Mouse (Mus musculus) intestine, embryonic 15.5 days (tissue): ENCODE data around the gene Tmem178. TPM values are rescaled to one million over a fixed set of nuclear protein-coding genes. Genes with fewer than 3 reads are reported as not detected.

Experiments
- ATAC-seq: fragments of 200-750 bp; cut with Nextera tagmentation; 2 replicates; pipeline ENCODE4 v1.8.0; 2017; ENCODE audit warnings: moderate TSS enrichment, moderate library complexity
- H3K27ac ChIP-seq: fragments of 300-500 bp; sonication (generic); 2 replicates; pipeline ENCODE4 v1.5.1; 2015; ENCODE audit warnings: mild to moderate bottlenecking, inconsistent platforms
- H3K27me3 ChIP-seq: fragments of 300-500 bp; sonication (generic); replicated peaks from 2 replicates; pipeline ENCODE4 v1.6.1; 2015; ENCODE audit warnings: inconsistent platforms
- H3K36me3 ChIP-seq: fragments of 300-500 bp; sonication (generic); 2 replicates; pipeline ENCODE4 v1.6.1; 2015; ENCODE audit warnings: inconsistent platforms
- H3K4me1 ChIP-seq: fragments of 300-500 bp; sonication (generic); replicated peaks from 2 replicates; pipeline ENCODE4 v1.6.1; 2015; ENCODE audit warnings: inconsistent platforms
- H3K4me2 ChIP-seq: fragments of 300-500 bp; sonication (generic); replicated peaks from 2 replicates; pipeline ENCODE4 v1.6.1; 2015; ENCODE audit warnings: mild to moderate bottlenecking, inconsistent platforms
- H3K4me3 ChIP-seq: fragments of 300-500 bp; sonication (generic); replicated peaks from 2 replicates; pipeline ENCODE4 v1.5.1; 2015; ENCODE audit warnings: inconsistent platforms
- H3K9ac ChIP-seq: fragments of 300-500 bp; sonication (generic); 2 replicates; pipeline ENCODE4 v1.6.1; 2015; ENCODE audit warnings: inconsistent platforms
- H3K9me3 ChIP-seq: fragments of 300-500 bp; sonication (generic); 2 replicates; pipeline ENCODE4 v1.6.1; 2016; ENCODE audit warnings: inconsistent platforms
- WGBS: fragments of 180-500 bp; shearing (Covaris S2); methylation state at CpG from one replicate; pipeline ENCODE4 v1.1.7; 2015; 5-methylcytosine and 5-hydroxymethylcytosine counted together
- polyA plus RNA-seq: library from polyadenylated mRNA; unstranded; fragments of >200 nt; fragmentation: Nextera tagmentation; extraction: Ambion mirVana; gene quantifications from 2 replicates; pipeline ENCODE4 v1.2.1, GENCODE M21; 2015

Tmem178 gene
- polyA plus RNA-seq, 1 experiment from 2014 or later: 2.6 TPM

DNA sequence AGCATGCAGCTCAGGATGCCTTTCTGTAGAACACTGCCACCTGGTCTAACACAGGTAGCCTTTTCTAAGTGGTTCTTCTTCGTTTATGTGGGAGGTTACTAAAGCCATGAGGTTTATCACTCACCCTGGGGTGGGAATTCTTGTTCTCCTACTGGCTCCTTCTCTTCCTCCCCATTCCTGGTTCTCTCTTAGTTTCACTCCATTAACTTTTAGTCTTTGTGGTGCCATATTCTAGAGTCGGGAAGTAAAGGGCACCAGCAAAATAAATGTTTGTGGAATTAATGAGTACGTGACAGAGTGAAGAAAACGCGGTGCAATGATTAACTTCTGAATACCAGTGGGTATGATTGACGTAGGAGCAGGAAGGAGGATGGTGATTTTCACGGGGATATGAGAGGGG lies 28.5 kb downstream of the Tmem178 start:
- Histone ChIP-seq H3K9ac (no peak overlapping the region), H3K27ac (no peak overlapping the region), H3K4me1 (no peaks in the 10 kb centered on the region), H3K9me3 (no peaks in the 10 kb centered on the region), H3K4me3 (no peak overlapping the region), H3K27me3 (no peaks in the 10 kb centered on the region), H3K4me2 (no peak overlapping the region), H3K36me3 (no peaks in the 10 kb centered on the region)
- 72% methylated on average over 7 of the region's 7 CpGs for WGBS
- no peak for ATAC-seq

DNA sequence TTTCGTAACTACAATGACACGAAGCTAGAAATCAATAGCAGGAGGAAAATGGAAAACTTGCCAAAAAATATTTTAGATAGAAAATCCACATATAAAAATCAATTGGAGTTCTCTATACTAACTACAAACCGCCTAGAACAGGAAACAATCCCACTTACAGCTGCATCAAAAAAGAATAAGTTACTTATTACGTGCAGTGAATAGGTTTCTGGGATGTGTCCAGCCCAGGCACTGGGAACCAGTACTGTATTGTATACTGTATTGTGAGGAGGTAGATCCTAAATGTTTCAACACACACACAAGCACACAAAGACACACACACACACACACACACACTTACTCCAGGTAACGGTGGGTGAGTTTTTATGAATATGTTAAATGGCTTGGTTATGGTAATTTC lies 32.8 kb downstream of the Tmem178 start:
- no peak overlapping the region for H3K27ac ChIP-seq
- no peak overlapping the region for H3K9ac ChIP-seq
- ATAC-seq: peak; percentile 77; the same call in 1 of the 2 replicates

DNA sequence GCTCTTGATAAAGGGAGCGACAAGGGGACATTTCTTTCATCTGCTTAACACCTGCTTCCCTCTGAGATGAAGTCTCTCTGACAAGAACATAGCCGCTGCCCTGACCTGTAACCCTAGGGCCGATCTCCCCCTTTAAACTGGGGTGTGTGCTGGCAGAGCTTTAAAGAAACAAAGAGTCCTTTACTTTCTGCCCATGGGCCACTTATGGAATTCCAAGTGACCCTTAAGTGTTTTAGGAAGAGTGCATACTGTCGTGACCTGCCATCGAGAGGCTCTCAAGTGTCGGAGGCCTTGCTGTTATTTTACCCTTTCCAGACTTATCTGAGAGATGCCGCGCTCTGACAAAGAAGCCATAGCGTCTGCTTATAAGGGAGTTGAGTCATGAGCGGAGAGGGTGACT lies 35.7 kb downstream of the Tmem178 start:
- no peak for ATAC-seq
- Histone ChIP-seq H3K4me3 (no peak overlapping the region), H3K4me1 (peaks cover 3% of the 10 kb centered on the region; the same call in 1 of the 2 replicates), H3K4me2 (no peak overlapping the region), H3K9me3 (no peaks in the 10 kb centered on the region), H3K36me3 (no peaks in the 10 kb centered on the region), H3K27me3 (no peaks in the 10 kb centered on the region), H3K27ac (no peak overlapping the region), H3K9ac (no peak overlapping the region)
- 79% methylated on average over 10 of the region's 10 CpGs for WGBS

More for the DNA sequence above, 32.8 kb downstream of the Tmem178 start:
- Histone ChIP-seq H3K36me3 (no peaks in the 10 kb centered on the region), H3K27me3 (no peaks in the 10 kb centered on the region), H3K4me3 (no peak overlapping the region), H3K9me3 (no peaks in the 10 kb centered on the region), H3K4me1 (peaks cover 3% of the 10 kb centered on the region; the same call in 1 of the 2 replicates), H3K4me2 (no peak overlapping the region)
- 71% methylated on average over 5 of the region's 5 CpGs for WGBS

DNA sequence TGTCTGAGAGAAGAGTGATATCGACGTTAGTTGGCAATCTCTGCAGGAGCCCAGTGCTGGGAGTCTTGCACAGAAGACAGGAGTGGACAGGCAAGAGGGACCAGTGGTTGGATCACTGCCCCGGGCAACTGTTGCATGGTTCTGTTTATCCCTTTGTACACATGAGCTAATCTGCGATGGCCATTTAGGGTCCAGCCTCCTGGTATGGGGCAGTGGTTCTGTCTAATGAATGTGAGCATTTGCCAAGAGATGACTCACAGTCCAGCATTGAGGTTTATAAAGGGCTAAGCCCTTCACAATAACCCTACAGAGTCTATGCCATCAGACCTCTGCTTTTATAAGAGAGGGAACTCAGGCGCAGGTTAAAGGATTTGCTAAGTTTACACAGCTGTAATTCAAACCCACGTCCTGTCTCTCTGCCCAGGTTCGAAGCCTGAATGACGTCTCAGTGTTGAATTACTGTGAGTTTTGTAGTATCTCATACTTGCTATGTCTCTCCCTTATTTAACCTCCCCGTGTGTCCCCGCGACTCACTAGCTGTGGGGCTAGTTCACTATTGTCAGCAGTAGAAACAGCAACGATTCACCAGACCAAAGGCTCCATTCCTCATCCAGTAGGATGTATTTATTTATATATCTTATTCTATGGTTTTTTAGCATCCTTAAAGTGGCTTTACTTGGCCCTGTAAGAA lies 37.4 kb downstream of the Tmem178 start:
- no peak overlapping the region for H3K9ac ChIP-seq
- H3K36me3 ChIP-seq: no peaks in the 10 kb centered on the region
- H3K4me1 ChIP-seq: peaks cover 3% of the 10 kb centered on the region; the same call in 1 of the 2 replicates
- H3K27ac ChIP-seq: no peak overlapping the region
- peak; percentile 32; the same call in 1 of the 2 replicates for ATAC-seq
- no peaks in the 10 kb centered on the region for H3K9me3 ChIP-seq
- no peak overlapping the region for H3K4me2 ChIP-seq
- H3K27me3 ChIP-seq: no peaks in the 10 kb centered on the region
- no peak overlapping the region for H3K4me3 ChIP-seq
- 52% methylated on average over 12 of the region's 12 CpGs for WGBS

DNA sequence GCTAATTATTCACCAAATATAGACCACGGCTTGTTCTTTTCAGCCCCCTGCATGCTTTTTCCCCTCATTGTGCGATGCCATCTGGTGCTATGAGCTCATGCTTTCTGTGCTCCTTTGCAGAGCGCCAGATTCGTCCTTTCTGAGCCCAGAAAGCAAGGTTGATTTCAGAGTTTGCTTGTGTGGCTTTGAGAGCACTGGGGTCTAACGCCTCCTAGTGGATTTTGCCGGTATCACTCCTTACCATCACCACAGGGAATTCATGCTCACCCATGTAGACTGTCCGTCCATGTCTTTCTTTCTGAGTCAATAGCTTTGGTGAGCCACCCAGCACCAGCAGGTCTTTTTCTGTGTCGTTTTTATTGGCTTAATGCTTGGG lies 38.0 kb downstream of the Tmem178 start:
- Histone ChIP-seq H3K27me3 (no peaks in the 10 kb centered on the region), H3K27ac (no peak overlapping the region), H3K4me2 (no peak overlapping the region), H3K4me1 (peaks cover 3% of the 10 kb centered on the region; the same call in 1 of the 2 replicates), H3K4me3 (no peak overlapping the region), H3K36me3 (no peaks in the 10 kb centered on the region), H3K9ac (no peak overlapping the region), H3K9me3 (no peaks in the 10 kb centered on the region)
- WGBS: 10% methylated on average over 8 of the region's 8 CpGs
- ATAC-seq: peak; percentile 72; the same call in 1 of the 2 replicates

DNA sequence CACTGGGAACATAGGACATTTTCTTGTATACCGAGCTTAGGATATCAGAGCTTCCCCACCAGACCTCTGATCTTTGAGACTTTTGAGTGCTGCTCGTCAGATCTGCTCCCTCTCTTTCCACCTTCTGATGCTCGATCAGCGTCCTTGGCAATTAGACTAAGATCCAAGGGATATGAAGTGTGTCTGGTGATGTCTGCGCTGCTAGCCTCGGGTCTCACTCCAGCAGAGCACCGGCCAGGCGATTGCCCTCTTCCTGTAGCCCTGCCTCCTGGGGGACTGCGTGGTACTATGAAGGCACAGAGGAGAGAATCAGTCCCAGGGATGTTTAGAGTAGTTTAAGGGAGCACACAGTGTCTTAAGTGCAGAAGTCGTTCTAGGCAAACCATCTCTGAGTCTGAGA lies 38.5 kb downstream of the Tmem178 start:
- Histone ChIP-seq H3K27me3 (no peaks in the 10 kb centered on the region), H3K4me3 (no peak overlapping the region), H3K9me3 (no peaks in the 10 kb centered on the region), H3K36me3 (no peaks in the 10 kb centered on the region), H3K27ac (no peak overlapping the region), H3K4me2 (no peak overlapping the region), H3K9ac (no peak overlapping the region), H3K4me1 (peaks cover 3% of the 10 kb centered on the region; the same call in 1 of the 2 replicates)
- 79% methylated on average over 10 of the region's 10 CpGs for WGBS
- no peak for ATAC-seq

DNA sequence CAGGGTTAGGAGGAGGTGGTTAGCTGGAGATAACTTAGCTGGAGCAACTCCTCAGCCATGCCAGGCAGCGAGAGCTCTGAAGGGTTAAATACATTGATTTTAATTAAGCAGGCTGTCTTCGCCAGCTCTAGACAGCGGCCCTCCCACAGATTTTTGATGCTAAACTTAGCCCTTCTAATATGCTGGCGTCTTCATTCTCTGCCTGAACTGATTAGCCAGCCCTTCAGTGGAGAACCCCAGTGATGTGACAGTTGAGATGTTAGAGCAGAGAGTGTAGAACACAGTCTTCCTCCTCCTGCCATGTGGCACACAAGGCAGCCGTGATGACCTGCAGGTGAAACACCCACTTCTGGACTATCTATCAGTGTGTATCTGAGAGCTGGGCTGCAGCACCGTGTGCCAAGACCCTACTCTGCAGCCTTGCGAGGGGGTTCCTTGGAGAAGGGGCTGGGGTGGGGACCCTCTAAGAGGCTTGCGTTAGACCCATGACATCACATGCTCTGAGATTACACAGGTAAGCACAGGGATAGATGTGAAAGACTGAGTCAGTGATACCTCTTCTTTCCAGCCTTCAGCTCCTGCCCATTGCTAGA lies 47.2 kb downstream of the Tmem178 start:
- H3K9me3 ChIP-seq: no peaks in the 10 kb centered on the region
- H3K4me1 ChIP-seq: no peaks in the 10 kb centered on the region
- no peak for ATAC-seq
- no peak overlapping the region for H3K4me3 ChIP-seq
- H3K27ac ChIP-seq: no peak overlapping the region
- no peak overlapping the region for H3K4me2 ChIP-seq
- H3K27me3 ChIP-seq: no peaks in the 10 kb centered on the region
- no peak overlapping the region for H3K9ac ChIP-seq
- 65% methylated on average over 8 of the region's 8 CpGs for WGBS
- H3K36me3 ChIP-seq: no peaks in the 10 kb centered on the region

DNA sequence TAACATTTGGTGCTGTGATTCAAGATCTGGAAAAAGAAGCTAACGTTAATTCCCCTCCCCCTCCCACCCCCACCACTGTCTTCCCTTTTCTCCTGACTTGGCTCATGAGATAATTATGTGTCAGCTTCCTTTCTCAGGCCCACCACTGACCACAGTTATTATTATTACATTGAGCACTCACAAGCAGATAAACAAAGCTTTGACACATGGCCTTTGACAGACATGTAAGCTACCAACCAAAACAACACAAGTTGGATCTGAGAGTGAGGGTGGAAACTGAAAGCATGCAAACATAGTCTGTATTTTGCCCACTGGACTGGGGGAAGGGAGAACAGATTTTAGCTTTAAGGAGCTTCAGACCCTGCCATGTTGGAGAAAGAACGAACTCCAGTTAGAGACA lies 52.8 kb downstream of the Tmem178 start:
- ATAC-seq: no peak
- H3K9ac ChIP-seq: no peak overlapping the region
- H3K4me2 ChIP-seq: no peak overlapping the region
- H3K4me1 ChIP-seq: no peaks in the 10 kb centered on the region
- H3K27me3 ChIP-seq: no peaks in the 10 kb centered on the region
- H3K4me3 ChIP-seq: no peak overlapping the region
- no peak overlapping the region for H3K27ac ChIP-seq
- H3K36me3 ChIP-seq: no peaks in the 10 kb centered on the region
- 49% methylated on average over 2 of the region's 2 CpGs for whole genome bisulfite sequencing
- H3K9me3 ChIP-seq: no peaks in the 10 kb centered on the region

DNA sequence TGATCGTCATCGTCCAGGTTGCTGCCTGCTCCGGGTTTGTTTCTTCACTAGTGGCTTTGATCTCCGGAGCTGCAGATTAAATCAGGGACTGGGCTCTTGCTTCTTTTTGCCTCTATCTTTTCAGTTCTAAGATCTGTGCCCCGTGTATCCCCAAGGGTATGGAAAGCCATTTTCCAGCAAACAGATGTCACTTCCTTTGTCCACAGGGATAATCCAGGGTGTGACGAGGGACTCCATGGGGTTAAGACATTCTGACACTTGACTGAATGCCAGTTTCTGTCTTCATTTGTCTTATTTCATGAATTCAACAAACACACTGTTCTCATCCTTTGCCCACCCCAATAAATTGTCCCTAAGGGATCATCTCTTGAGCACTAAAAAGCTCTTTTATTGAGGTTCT lies 54.5 kb downstream of the Tmem178 start:
- no peak overlapping the region for H3K27ac ChIP-seq
- no peak overlapping the region for H3K9ac ChIP-seq
- no peaks in the 10 kb centered on the region for H3K36me3 ChIP-seq
- no peaks in the 10 kb centered on the region for H3K9me3 ChIP-seq
- no peak overlapping the region for H3K4me2 ChIP-seq
- no peaks in the 10 kb centered on the region for H3K4me1 ChIP-seq
- ATAC-seq: no peak
- no peaks in the 10 kb centered on the region for H3K27me3 ChIP-seq
- no peak overlapping the region for H3K4me3 ChIP-seq
- 72% methylated on average over 6 of the region's 6 CpGs for WGBS

DNA sequence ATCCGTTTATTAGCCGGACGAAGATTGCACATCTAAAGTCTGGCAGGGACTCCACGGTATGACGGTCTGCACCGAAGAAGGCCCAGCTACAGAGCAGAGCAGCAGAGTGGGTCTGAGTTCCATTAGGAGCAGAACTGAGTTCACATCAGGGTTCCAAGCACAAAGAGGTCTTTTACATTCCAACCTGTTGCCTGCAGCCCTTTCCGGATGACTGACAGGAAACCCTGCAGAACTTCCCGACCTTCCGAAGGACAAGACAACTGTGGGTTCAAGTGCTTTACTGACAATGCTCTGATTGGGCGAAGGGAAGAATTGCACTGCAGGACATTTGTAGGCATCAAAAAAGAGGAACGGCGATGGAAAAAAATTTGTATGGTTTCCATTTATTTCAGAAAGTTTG lies 56.6 kb downstream of the Tmem178 start:
- Histone ChIP-seq H3K9ac (no peak overlapping the region), H3K27me3 (no peaks in the 10 kb centered on the region), H3K4me2 (no peak overlapping the region), H3K4me3 (no peak overlapping the region), H3K27ac (no peak overlapping the region), H3K36me3 (no peaks in the 10 kb centered on the region), H3K4me1 (no peaks in the 10 kb centered on the region; the same call in 1 of the 2 replicates), H3K9me3 (no peaks in the 10 kb centered on the region)
- ATAC-seq: no peak
- WGBS: 81% methylated on average over 12 of the region's 12 CpGs

DNA sequence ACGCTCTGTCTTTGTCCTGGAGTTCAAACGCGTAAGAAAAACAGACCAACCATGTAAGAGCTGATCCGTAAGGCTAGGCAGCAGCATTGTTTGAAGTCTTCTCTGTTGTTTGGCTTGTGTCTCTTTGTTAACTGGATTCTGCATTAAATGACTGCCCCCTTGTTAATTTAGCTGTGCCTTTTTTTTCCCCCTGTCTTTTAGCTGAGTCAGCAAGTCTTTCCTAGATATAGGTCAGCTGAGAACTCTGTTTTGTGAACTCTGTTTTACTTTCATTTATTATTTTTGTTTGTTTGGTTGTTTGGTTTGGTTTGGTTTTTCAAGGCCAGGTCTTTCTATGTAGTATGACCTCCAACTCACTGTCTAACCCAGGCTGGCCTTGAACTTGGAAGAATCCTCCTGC lies 57.2 kb downstream of the Tmem178 start:
- no peak overlapping the region for H3K9ac ChIP-seq
- no peak overlapping the region for H3K4me3 ChIP-seq
- WGBS: 94% methylated on average over 4 of the region's 4 CpGs
- H3K4me2 ChIP-seq: no peak overlapping the region
- H3K4me1 ChIP-seq: no peaks in the 10 kb centered on the region; the same call in 1 of the 2 replicates
- no peak overlapping the region for H3K27ac ChIP-seq
- H3K36me3 ChIP-seq: no peaks in the 10 kb centered on the region
- H3K27me3 ChIP-seq: no peaks in the 10 kb centered on the region
- 0 out of 2 replicates have a peak, but pooled peaks have one; percentile 50 for ATAC-seq
- no peaks in the 10 kb centered on the region for H3K9me3 ChIP-seq

DNA sequence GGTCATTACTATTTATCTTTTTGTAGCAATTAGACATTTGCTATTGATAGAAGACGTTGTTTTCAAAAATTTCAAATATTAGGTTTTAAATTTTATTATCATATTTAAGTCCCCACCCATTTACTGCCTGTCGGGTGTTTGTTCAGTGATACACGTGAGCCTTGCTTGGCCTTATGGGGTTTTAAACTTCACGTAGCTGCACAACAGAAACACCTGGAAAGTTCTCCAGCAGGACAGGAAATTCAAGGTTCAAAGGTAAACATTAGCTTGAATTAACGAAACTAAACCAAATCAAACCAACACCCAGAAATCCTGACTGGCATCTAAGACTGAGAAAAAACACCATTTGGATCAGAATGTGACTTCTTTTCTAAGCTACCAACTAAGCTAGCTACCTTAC lies 57.7 kb downstream of the Tmem178 start:
- H3K27ac ChIP-seq: no peak overlapping the region
- no peak overlapping the region for H3K9ac ChIP-seq
- H3K4me2 ChIP-seq: no peak overlapping the region
- H3K27me3 ChIP-seq: no peaks in the 10 kb centered on the region
- no peaks in the 10 kb centered on the region for H3K9me3 ChIP-seq
- 41% methylated on average over 5 of the region's 5 CpGs for WGBS
- H3K36me3 ChIP-seq: no peaks in the 10 kb centered on the region
- ATAC-seq: peak; percentile 83
- no peak overlapping the region for H3K4me3 ChIP-seq
- H3K4me1 ChIP-seq: no peaks in the 10 kb centered on the region; the same call in 1 of the 2 replicates

DNA sequence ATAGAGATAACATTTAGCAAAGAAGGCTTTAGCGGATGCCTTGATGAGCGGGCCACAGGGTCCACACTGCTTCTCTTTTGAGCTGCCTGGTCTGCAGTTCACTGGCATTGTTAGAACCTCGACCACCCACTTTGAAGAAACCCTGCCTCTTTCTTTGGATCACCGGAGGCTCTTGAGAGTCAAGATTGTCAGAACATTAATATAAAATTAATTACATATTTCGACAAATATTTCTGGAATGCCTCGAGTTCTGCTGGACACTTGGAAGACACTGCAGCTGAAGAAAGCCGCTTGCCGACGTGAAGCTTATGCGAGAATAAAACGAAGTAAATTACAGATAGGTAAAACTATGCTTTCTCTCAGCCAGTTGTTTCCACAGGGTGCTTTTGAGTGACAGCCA lies 60.0 kb downstream of the Tmem178 start:
- H3K27me3 ChIP-seq: no peaks in the 10 kb centered on the region
- H3K27ac ChIP-seq: no peak overlapping the region
- H3K4me1 ChIP-seq: no peaks in the 10 kb centered on the region; the same call in 1 of the 2 replicates
- no peak for ATAC-seq
- H3K4me2 ChIP-seq: no peak overlapping the region
- WGBS: 55% methylated on average over 11 of the region's 11 CpGs
- H3K4me3 ChIP-seq: no peak overlapping the region
- H3K36me3 ChIP-seq: no peaks in the 10 kb centered on the region
- no peaks in the 10 kb centered on the region for H3K9me3 ChIP-seq
- H3K9ac ChIP-seq: no peak overlapping the region
